Mouse (Mus musculus): ENCODE results near the gene Slc25a10. TPM values are rescaled to one million over a fixed set of nuclear protein-coding genes. Genes with fewer than 3 reads are reported as not detected.
A peak's percentile ranks its signal among the peaks of the same experiment; 100 is the strongest.

Slc25a10 gene
- polyA plus RNA-seq, 1 experiment, result 157 TPM

GRCm38 (mm10) chr11:120492878-120493203 is 1.2 kb downstream of the Slc25a10 start:
- WGBS, result 21% methylated on average over 3 of the region's 3 CpGs
- peaks cover 14% of the 10 kb centered on the region for H3K4me1 ChIP-seq (ENCODE audit: control insufficient read depth, insufficient read depth, low read length)
- TF ChIP-seq POLR2A (IDR thresholded peaks at IDR 0.05; ENCODE audit: borderline replicate concordance, extremely low read depth, low read depth, low read length) (no peak), CTCF (IDR thresholded peaks at IDR 0.05; ENCODE audit: insufficient read depth, low read length) (no peak)
- no peak for DNase-seq
- peak overlapping the region; percentile 21 for H3K4me3 ChIP-seq (replicated peaks; ENCODE audit: extremely low read depth, low read depth, low read length)

- no peak for DNase-seq
- 47% methylated on average over 3 of the region's 3 CpGs for WGBS
- no peak for TF ChIP-seq CTCF (IDR thresholded peaks at IDR 0.05; ENCODE audit: insufficient read depth, low read length)
- TF ChIP-seq POLR2A (IDR thresholded peaks at IDR 0.05; ENCODE audit: borderline replicate concordance, extremely low read depth, low read depth, low read length), result no peak
- Histone ChIP-seq H3K4me3 (replicated peaks; ENCODE audit: extremely low read depth, low read depth, low read length) (no peak overlapping the region), H3K4me1 (ENCODE audit: control insufficient read depth, insufficient read depth, low read length) (peaks cover 14% of the 10 kb centered on the region)
Measured at GRCm38 (mm10) chr11:120493351-120493750, 1.7 kb downstream of the Slc25a10 start.

GRCm38 (mm10) chr11:120493911-120494310 is 2.3 kb downstream of the Slc25a10 start:
- DNase-seq, result no peak
- 85% methylated on average over 3 of the region's 3 CpGs for WGBS
- no peak for TF ChIP-seq CTCF (IDR thresholded peaks at IDR 0.05; ENCODE audit: insufficient read depth, low read length)
- no peak for TF ChIP-seq POLR2A (IDR thresholded peaks at IDR 0.05; ENCODE audit: borderline replicate concordance, extremely low read depth, low read depth, low read length)
- peaks cover 14% of the 10 kb centered on the region for H3K4me1 ChIP-seq (ENCODE audit: control insufficient read depth, insufficient read depth, low read length)
- no peak overlapping the region for H3K4me3 ChIP-seq (replicated peaks; ENCODE audit: extremely low read depth, low read depth, low read length)

- Histone ChIP-seq H3K4me1 (ENCODE audit: control insufficient read depth, insufficient read depth, low read length) (peaks cover 4% of the 10 kb centered on the region; the same call in 1 of the 2 replicates), H3K4me3 (replicated peaks; ENCODE audit: extremely low read depth, low read depth, low read length) (no peak overlapping the region)
- no peak for DNase-seq
- 89% methylated on average over 3 of the region's 3 CpGs for WGBS
- TF ChIP-seq POLR2A (IDR thresholded peaks at IDR 0.05; ENCODE audit: borderline replicate concordance, extremely low read depth, low read depth, low read length) (no peak), CTCF (IDR thresholded peaks at IDR 0.05; ENCODE audit: insufficient read depth, low read length) (no peak)
Measured at GRCm38 (mm10) chr11:120497436-120497835, 5.8 kb downstream of the Slc25a10 start.

GRCm38 (mm10) chr11:120498226-120498625 is 6.6 kb downstream of the Slc25a10 start:
- no peak for DNase-seq
- Histone ChIP-seq H3K4me3 (replicated peaks; ENCODE audit: extremely low read depth, low read depth, low read length) (no peak overlapping the region), H3K4me1 (ENCODE audit: control insufficient read depth, insufficient read depth, low read length) (peaks cover 3% of the 10 kb centered on the region; the same call in 1 of the 2 replicates)
- 88% methylated on average over 12 of the region's 12 CpGs for WGBS
- TF ChIP-seq CTCF (IDR thresholded peaks at IDR 0.05; ENCODE audit: insufficient read depth, low read length), result no peak
- no peak for TF ChIP-seq POLR2A (IDR thresholded peaks at IDR 0.05; ENCODE audit: borderline replicate concordance, extremely low read depth, low read depth, low read length)

GRCm38 (mm10) chr11:120498891-120499290 is 7.3 kb downstream of the Slc25a10 start:
- DNase-seq, result no peak
- WGBS, result 81% methylated on average over 5 of the region's 5 CpGs
- TF ChIP-seq POLR2A (IDR thresholded peaks at IDR 0.05; ENCODE audit: borderline replicate concordance, extremely low read depth, low read depth, low read length), result no peak
- no peak for TF ChIP-seq CTCF (IDR thresholded peaks at IDR 0.05; ENCODE audit: insufficient read depth, low read length)
- peaks cover 3% of the 10 kb centered on the region; the same call in 1 of the 2 replicates for H3K4me1 ChIP-seq (ENCODE audit: control insufficient read depth, insufficient read depth, low read length)
- no peak overlapping the region for H3K4me3 ChIP-seq (replicated peaks; ENCODE audit: extremely low read depth, low read depth, low read length)

- 63% methylated on average over 6 of the region's 6 CpGs for WGBS
- no peak for DNase-seq
- no peak for TF ChIP-seq POLR2A (IDR thresholded peaks at IDR 0.05; ENCODE audit: borderline replicate concordance, extremely low read depth, low read depth, low read length)
- TF ChIP-seq CTCF (IDR thresholded peaks at IDR 0.05; ENCODE audit: insufficient read depth, low read length), result no peak
- Histone ChIP-seq H3K4me1 (ENCODE audit: control insufficient read depth, insufficient read depth, low read length) (peaks cover 3% of the 10 kb centered on the region; the same call in 1 of the 2 replicates), H3K4me3 (replicated peaks; ENCODE audit: extremely low read depth, low read depth, low read length) (no peak overlapping the region)
Measured at GRCm38 (mm10) chr11:120499894-120500293, 8.3 kb downstream of the Slc25a10 start.

- peak; percentile 44; the same call in 1 of the 2 replicates for TF ChIP-seq POLR2A (IDR thresholded peaks at IDR 0.05; ENCODE audit: borderline replicate concordance, extremely low read depth, low read depth, low read length)
- TF ChIP-seq CTCF (IDR thresholded peaks at IDR 0.05; ENCODE audit: insufficient read depth, low read length), result no peak
- Histone ChIP-seq H3K4me1 (ENCODE audit: control insufficient read depth, insufficient read depth, low read length) (peaks cover 3% of the 10 kb centered on the region; the same call in 1 of the 2 replicates), H3K4me3 (replicated peaks; ENCODE audit: extremely low read depth, low read depth, low read length) (no peak overlapping the region)
- peak; percentile 72 for DNase-seq
- WGBS, result 10% methylated on average over 3 of the region's 3 CpGs
Measured at GRCm38 (mm10) chr11:120500357-120500756, 8.7 kb downstream of the Slc25a10 start.

- Histone ChIP-seq H3K4me1 (ENCODE audit: control insufficient read depth, insufficient read depth, low read length) (peaks cover 3% of the 10 kb centered on the region; the same call in 1 of the 2 replicates), H3K4me3 (replicated peaks; ENCODE audit: extremely low read depth, low read depth, low read length) (no peak overlapping the region)
- TF ChIP-seq POLR2A (IDR thresholded peaks at IDR 0.05; ENCODE audit: borderline replicate concordance, extremely low read depth, low read depth, low read length) (no peak), CTCF (IDR thresholded peaks at IDR 0.05; ENCODE audit: insufficient read depth, low read length) (no peak)
- DNase-seq, result no peak
- 47% methylated on average over 6 of the region's 6 CpGs for WGBS
Measured at GRCm38 (mm10) chr11:120501018-120501417, 9.4 kb downstream of the Slc25a10 start.

GRCm38 (mm10) chr11:120501701-120502100 is 10.1 kb downstream of the Slc25a10 start:
- Histone ChIP-seq H3K4me3 (replicated peaks; ENCODE audit: extremely low read depth, low read depth, low read length) (no peak overlapping the region), H3K4me1 (ENCODE audit: control insufficient read depth, insufficient read depth, low read length) (peaks cover 3% of the 10 kb centered on the region; the same call in 1 of the 2 replicates)
- WGBS, result 77% methylated on average over 4 of the region's 4 CpGs
- DNase-seq, result no peak
- TF ChIP-seq CTCF (IDR thresholded peaks at IDR 0.05; ENCODE audit: insufficient read depth, low read length) (no peak), POLR2A (IDR thresholded peaks at IDR 0.05; ENCODE audit: borderline replicate concordance, extremely low read depth, low read depth, low read length) (0 out of 2 replicates have a peak, but pooled peaks have one; percentile 8)

All from lung, adult 2 months (tissue).